Mouse (Mus musculus): ENCODE measurements around the gene Mcrip2. TPM values are rescaled to one million over a fixed set of nuclear protein-coding genes. Genes with fewer than 3 reads are reported as not detected.

Gene Mcrip2
- polyA plus RNA-seq, 1 experiment from 2014 or later: 11.1 TPM

DNA sequence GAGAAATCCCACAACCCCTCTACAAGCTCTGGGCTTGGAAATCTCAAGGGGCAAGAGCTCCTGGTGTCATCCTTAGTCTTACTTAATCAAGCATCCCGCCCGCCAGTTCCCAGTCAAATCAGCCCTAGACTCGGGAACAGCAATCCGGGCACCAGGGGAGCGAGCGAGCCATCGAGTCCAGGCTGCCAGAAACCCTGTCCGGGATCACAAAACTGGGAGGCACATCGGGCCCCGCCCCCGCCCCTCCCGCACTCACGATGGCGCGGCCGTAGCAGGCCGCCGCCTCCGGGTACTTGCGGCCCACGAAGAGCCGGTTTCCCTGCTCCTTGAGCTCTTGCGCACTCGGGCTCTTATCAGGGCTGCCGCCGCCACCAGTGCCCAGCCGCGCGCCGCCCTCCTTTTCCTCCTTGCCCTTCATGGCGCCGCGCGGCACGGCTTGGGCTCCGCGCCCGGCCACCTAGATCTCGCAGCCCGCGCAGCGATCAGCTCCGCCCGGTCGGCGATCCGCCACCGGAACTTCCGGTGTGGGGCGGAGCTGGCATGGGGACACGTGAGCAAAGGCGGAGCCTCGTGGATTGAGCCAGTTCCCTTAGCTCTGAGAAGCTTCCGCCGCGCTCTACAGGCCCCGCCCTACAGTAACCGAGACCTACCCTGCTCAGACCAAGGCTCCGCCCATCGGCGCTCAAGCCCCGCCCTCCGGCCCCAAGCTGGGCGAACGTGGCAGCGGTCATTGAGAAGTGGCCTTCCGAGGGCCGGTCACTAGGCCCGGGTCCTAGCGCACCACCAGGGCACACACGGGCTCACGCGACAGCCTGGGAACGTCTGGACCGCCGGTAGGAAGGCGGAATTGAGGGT is 35.9 kb downstream of the Mcrip2 start:
- WGBS: under 1% methylated on average over 71 of the region's 77 CpGs
- peaks cover 47% of the 10 kb centered on the region for H3K36me3 ChIP-seq

DNA sequence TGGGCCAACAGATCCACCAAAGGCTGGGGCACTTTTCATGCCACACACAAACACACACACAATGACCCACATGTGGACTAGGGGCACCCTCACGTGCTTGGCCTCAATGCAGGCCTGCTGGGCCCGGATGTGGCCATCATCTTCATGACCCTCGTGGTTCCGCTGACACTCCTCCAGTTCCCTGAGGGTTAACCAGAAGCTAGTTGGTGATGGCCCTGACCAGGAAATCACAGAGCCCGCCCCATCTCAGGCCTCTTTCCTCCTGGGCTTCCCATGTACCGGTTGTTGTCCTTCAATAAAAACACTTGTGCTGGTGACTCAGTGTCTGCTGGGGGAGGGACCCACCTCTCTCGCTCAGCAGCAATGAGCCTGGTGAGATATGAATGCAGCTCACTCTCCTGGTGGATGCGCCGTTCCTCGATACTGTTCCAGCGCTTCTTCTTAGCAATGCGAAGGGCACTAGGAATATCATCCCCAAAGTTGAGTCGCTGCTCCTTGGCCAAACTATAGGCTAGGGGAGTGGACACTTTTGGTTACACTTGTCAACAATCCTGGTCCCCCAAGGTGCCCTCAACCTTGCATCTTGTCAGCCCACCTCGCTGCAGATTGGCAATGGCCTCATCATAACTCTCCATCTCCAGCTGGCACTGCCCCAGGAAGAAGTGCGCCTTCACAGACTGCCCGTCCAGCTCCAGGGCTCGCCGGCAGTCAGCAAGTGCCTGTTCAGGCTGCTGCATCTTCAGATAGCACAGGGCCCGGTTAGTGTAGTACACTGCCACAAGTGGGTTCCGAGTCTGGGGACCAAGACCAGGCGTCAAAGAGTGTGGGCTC is 36.9 kb downstream of the Mcrip2 start:
- Histone ChIP-seq H3K27ac (peak overlapping the region; percentile 95), H3K4me3 (peak overlapping the region; percentile 86), H3K4me2 (peak overlapping the region; percentile 98), H3K9me3 (no peaks in the 10 kb centered on the region), H3K36me3 (peaks cover 56% of the 10 kb centered on the region), H3K4me1 (peaks cover 70% of the 10 kb centered on the region), H3K27me3 (no peaks in the 10 kb centered on the region), H3K9ac (peak overlapping the region; percentile 93)
- no peak for ATAC-seq (ENCODE audit: insufficient number of reproducible peaks, insufficient read depth, low FRiP score, low TSS enrichment, low read depth)
- WGBS: 63% methylated on average over 21 of the region's 21 CpGs

More for the DNA sequence above, 35.9 kb downstream of the Mcrip2 start:
- peak overlapping the region; percentile 93 for H3K9ac ChIP-seq
- no peaks in the 10 kb centered on the region for H3K9me3 ChIP-seq
- H3K27me3 ChIP-seq: no peaks in the 10 kb centered on the region
- peak overlapping the region; percentile 98 for H3K4me2 ChIP-seq
- H3K4me1 ChIP-seq: peaks cover 79% of the 10 kb centered on the region
- peak; percentile 85 for ATAC-seq (ENCODE audit: insufficient number of reproducible peaks, insufficient read depth, low FRiP score, low TSS enrichment, low read depth)
- H3K27ac ChIP-seq: peak overlapping the region; percentile 95
- H3K4me3 ChIP-seq: peak overlapping the region; percentile 86

DNA sequence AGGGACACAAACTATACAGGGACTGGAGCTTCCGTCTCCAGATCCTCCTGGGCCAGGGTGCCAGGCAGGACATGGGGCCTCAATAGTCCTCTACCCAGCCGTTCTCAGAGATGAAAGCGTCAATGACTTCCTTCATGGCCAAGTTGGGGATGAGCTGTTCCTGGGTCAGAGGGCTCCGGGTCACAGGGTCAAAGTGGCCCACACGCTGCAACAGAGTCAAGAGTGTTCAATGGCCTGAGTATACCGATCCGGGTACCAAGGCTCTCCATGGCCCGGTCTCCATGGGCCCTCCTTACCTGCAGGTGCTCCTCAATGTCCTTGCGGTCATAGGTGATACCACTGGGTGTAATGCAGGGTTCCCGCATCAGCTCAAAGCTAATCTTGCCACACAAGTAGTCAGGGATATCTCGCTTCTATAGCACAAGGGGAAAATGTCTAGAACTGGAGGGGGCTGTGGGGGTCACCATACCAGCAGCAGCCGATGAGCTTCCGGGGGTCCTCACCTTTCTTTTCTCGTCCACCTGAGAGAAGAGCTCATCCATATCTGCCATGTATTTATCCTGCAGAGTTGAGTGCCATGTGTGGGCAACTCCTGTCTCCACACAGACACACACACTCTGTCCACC is 37.6 kb downstream of the Mcrip2 start:
- H3K9ac ChIP-seq: peak overlapping the region; percentile 93
- peak overlapping the region; percentile 98 for H3K4me2 ChIP-seq
- no peaks in the 10 kb centered on the region for H3K9me3 ChIP-seq
- H3K36me3 ChIP-seq: peaks cover 62% of the 10 kb centered on the region
- peak overlapping the region; percentile 86 for H3K4me3 ChIP-seq
- H3K27me3 ChIP-seq: no peaks in the 10 kb centered on the region
- H3K27ac ChIP-seq: no peak overlapping the region
- ATAC-seq (ENCODE audit: insufficient number of reproducible peaks, insufficient read depth, low FRiP score, low TSS enrichment, low read depth): no peak
- peaks cover 70% of the 10 kb centered on the region for H3K4me1 ChIP-seq
- 83% methylated on average over 14 of the region's 14 CpGs for WGBS

DNA sequence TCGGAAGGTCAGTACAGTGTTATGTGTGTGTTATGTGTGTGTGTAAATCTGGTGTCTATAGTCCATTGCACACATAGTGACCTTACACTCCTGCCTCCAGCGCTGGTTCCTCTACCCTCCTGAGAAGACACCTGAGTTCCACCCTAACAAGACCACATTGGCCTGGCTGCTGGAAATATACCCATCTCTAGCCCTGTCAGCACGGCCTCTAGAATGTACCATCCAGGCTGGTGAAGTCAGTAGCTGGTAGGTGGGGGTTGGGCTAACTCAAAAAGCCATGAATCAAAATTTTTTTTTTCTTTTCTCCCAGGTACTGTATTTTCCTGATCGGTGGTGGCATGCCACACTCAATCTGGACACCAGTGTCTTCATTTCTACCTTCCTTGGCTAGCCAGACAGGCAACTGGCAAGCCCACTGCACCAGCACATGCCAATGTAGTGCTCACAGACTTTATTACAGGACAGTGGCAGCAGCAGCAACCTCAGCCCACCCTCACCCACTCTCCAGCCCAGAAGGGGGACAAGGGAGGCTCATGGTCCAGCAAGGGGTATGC is 38.3 kb downstream of the Mcrip2 start:
- WGBS: 80% methylated on average over 4 of the region's 4 CpGs
- H3K9me3 ChIP-seq: no peaks in the 10 kb centered on the region
- H3K36me3 ChIP-seq: peaks cover 62% of the 10 kb centered on the region
- H3K4me1 ChIP-seq: peaks cover 67% of the 10 kb centered on the region
- no peak overlapping the region for H3K27ac ChIP-seq
- H3K27me3 ChIP-seq: no peaks in the 10 kb centered on the region
- peak overlapping the region; percentile 81 for H3K4me2 ChIP-seq
- no peak overlapping the region; the same call in none of the 2 replicates for H3K9ac ChIP-seq
- no peak for ATAC-seq (ENCODE audit: insufficient number of reproducible peaks, insufficient read depth, low FRiP score, low TSS enrichment, low read depth)
- peak overlapping the region; percentile 86; the same call in 1 of the 2 replicates for H3K4me3 ChIP-seq

DNA sequence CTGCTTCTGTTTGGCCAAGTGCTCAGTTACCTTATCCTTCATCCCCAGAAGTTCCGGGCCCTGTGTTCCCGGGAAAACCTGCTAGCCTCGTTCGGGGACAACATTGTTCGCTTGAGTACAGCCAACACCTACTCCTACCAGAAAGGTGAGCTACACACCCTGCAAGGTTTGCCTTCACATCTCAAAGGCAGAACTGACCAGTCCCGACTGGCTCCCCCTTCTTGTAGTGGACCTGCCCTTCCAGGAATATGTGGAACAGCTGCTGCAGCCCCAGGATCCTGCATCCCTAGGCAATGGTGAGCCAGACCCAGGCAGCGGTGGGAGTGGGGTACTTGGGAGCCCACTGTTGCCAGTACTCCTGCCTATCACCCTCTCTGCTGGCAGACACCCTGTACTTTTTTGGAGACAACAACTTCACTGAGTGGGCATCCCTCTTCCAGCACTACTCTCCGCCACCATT is 39.0 kb downstream of the Mcrip2 start:
- no peak for ATAC-seq (ENCODE audit: insufficient number of reproducible peaks, insufficient read depth, low FRiP score, low TSS enrichment, low read depth)
- no peaks in the 10 kb centered on the region for H3K9me3 ChIP-seq
- H3K4me1 ChIP-seq: peaks cover 67% of the 10 kb centered on the region
- H3K4me3 ChIP-seq: peak overlapping the region; percentile 60
- peak overlapping the region; percentile 92 for H3K27ac ChIP-seq
- H3K9ac ChIP-seq: peak overlapping the region; percentile 81
- H3K4me2 ChIP-seq: peak overlapping the region; percentile 81
- no peaks in the 10 kb centered on the region for H3K27me3 ChIP-seq
- H3K36me3 ChIP-seq: peaks cover 56% of the 10 kb centered on the region
- WGBS: 39% methylated on average over 8 of the region's 8 CpGs

DNA sequence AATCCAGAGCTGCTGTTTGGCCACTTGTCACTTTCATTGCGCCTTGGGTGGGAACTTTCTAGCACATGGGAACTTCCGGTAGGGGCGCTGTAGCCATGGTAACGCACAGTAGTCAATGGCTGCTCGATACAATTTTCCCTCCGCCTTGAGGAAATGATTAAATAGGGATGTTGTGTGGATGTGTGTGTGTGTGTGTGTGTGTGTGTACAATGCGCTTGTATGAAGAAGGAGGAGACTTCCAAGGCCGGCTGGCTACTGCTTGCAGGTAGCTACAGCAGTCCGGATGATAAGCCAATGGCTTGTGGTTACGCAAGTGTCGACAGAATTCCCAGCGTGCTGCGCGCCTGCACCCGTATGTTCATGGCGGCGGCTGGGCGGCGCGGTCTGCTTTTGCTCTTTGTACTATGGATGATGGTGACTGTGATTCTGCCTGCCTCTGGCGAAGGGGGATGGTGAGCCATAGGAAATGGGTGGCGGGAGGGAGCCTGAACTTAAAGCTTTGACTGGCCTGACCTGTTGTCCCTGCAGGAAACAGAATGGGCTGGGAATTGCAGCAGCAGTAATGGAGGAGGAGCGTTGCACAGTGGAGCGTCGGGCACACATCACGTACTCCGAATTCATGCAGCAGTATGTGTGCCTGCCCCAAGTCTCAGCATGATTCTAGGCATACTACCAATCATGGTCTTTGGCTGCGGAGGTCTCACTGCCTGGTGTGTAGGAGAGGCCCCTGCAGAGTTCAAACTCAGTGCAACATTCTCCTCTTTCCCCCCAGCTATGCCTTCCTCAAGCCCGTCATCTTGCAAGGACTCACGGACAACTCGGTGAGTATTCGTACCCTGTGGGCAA is 39.6 kb downstream of the Mcrip2 start, which contains the start of gene Jmjd8:
TSS of gene Jmjd8 (plus strand) at position 156 of the 846 bp plus-strand sequence.
- WGBS: under 1% methylated on average over 32 of the region's 32 CpGs
- no peak for ATAC-seq (ENCODE audit: insufficient number of reproducible peaks, insufficient read depth, low FRiP score, low TSS enrichment, low read depth)

DNA sequence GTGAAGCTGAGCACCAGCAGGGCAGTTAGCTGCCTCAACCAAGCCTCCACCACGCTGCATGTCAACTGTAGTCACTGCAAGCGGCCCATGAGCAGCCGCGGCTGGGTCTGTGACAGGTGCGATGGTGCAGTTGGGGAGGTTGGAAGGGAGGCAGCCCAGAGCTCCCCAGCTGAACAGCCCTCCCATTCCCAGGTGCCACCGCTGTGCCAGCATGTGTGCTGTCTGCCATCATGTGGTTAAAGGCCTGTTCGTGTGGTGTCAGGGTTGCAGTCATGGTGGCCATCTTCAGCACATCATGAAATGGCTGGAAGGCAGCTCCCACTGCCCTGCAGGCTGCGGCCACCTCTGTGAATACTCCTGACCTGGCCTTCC is 40.4 kb downstream of the Mcrip2 start:
- Histone ChIP-seq H3K36me3 (peaks cover 55% of the 10 kb centered on the region), H3K4me2 (peak overlapping the region; percentile 81), H3K4me3 (peak overlapping the region; percentile 60), H3K4me1 (peaks cover 64% of the 10 kb centered on the region), H3K9me3 (no peaks in the 10 kb centered on the region), H3K27me3 (no peaks in the 10 kb centered on the region), H3K9ac (peak overlapping the region; percentile 81), H3K27ac (peak overlapping the region; percentile 92; the same call in 1 of the 2 replicates)
- ATAC-seq (ENCODE audit: insufficient number of reproducible peaks, insufficient read depth, low FRiP score, low TSS enrichment, low read depth): no peak
- 81% methylated on average over 8 of the region's 8 CpGs for WGBS

More for the DNA sequence above, 39.6 kb downstream of the Mcrip2 start, which contains the start of gene Jmjd8:
- Histone ChIP-seq H3K9ac (peak within 1 kb of the TSS; percentile 81), H3K27ac (peak within 1 kb of the TSS; percentile 92), H3K9me3 (no peaks in the 10 kb centered on the region), H3K4me1 (peaks cover 67% of the 10 kb centered on the region), H3K4me2 (peak within 1 kb of the TSS; percentile 81), H3K27me3 (no peaks in the 10 kb centered on the region), H3K4me3 (peak within 1 kb of the TSS; percentile 60), H3K36me3 (peaks cover 55% of the 10 kb centered on the region)

DNA sequence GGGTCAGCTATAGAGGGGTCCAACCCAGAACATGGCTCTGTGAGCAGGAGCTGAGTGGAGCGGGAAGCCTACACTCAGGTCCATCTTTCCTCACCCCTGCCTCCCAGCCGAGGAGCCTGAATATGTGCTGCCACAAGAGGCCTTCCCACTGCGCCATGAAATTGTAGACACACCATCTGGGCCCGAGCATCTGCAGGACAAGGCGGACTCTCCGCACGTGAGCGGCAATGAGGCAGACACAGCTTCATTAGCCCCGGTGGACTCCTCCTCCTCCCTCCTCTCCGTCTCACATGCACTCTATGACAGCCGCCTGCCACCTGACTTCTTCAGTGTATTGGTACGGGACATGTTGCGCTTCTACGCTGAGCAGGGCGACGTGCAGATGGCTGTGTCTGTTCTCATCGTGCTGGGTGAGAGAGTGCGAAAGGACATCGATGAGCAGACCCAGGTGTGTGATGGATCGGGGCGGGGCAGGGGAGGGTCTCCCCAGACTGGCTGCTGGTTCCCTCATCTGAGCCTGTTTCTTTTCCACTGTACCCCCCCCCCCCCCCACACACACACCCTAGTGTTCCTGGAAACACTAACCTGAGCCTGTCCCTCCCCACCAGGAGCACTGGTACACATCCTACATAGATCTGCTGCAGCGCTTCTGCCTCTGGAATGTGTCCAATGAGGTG is 40.9 kb downstream of the Mcrip2 start:
- Histone ChIP-seq H3K27me3 (no peaks in the 10 kb centered on the region), H3K36me3 (peaks cover 55% of the 10 kb centered on the region), H3K4me2 (0 out of 2 replicates have a peak overlapping the region, but pooled peaks have one; percentile 81), H3K27ac (no peak overlapping the region), H3K4me3 (peak overlapping the region; percentile 60; the same call in 1 of the 2 replicates), H3K4me1 (peaks cover 66% of the 10 kb centered on the region), H3K9ac (peak overlapping the region; percentile 81; the same call in 1 of the 2 replicates), H3K9me3 (no peaks in the 10 kb centered on the region)
- 87% methylated on average over 22 of the region's 22 CpGs for WGBS
- ATAC-seq (ENCODE audit: insufficient number of reproducible peaks, insufficient read depth, low FRiP score, low TSS enrichment, low read depth): no peak

DNA sequence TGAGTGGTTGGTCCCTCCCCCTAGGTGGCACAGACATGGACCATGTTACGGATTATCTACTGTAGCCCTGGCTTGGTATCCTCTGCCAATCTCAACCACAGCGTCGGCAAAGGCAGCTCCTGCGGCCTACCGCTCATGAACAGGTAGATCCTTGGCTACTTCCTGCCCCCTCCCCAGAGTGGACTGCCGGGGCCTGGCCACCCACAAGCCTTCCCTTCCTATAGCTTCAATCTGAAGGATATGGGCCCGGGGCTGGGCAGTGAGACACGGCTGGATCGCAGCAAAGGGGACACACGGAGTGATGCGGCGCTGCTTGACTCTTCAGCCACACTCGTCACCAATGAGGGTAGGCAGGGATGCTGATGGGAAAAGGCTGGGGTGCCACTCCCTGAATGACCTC is 41.6 kb downstream of the Mcrip2 start:
- H3K27me3 ChIP-seq: peaks cover 4% of the 10 kb centered on the region
- H3K4me3 ChIP-seq: no peak overlapping the region
- no peak for ATAC-seq (ENCODE audit: insufficient number of reproducible peaks, insufficient read depth, low FRiP score, low TSS enrichment, low read depth)
- peaks cover 55% of the 10 kb centered on the region for H3K36me3 ChIP-seq
- no peak overlapping the region for H3K27ac ChIP-seq
- WGBS: 88% methylated on average over 13 of the region's 13 CpGs
- peaks cover 65% of the 10 kb centered on the region for H3K4me1 ChIP-seq
- no peaks in the 10 kb centered on the region for H3K9me3 ChIP-seq
- H3K4me2 ChIP-seq: no peak overlapping the region
- no peak overlapping the region for H3K9ac ChIP-seq
